Mouse (Mus musculus) hindbrain, embryonic 10.5 days (tissue): ENCODE measurements around the gene Srcin1. TPM values are rescaled to one million over a fixed set of nuclear protein-coding genes. Genes with fewer than 3 reads are reported as not detected.

Source experiments
- DNase-seq: peaks from one replicate; pipeline ENCODE4 v3.0.0-alpha.2; 2017; ENCODE audit warnings: low spot score
- H3K27ac ChIP-seq: fragments of 300-500 bp; sonication (generic); 2 replicates; pipeline ENCODE4 v1.5.1; 2016; ENCODE audit warnings: mild to moderate bottlenecking, moderate library complexity
- H3K27me3 ChIP-seq: fragments of 300-500 bp; sonication (generic); 2 replicates; pipeline ENCODE4 v1.6.1; 2016; ENCODE audit warnings: mild to moderate bottlenecking; ENCODE audit not compliant: poor library complexity, insufficient read depth, severe bottlenecking
- H3K36me3 ChIP-seq: fragments of 300-500 bp; sonication (generic); 2 replicates; pipeline ENCODE4 v1.6.1; 2016; ENCODE audit warnings: mild to moderate bottlenecking, moderate library complexity
- H3K4me1 ChIP-seq: fragments of 300-500 bp; sonication (generic); replicated peaks from 2 replicates; pipeline ENCODE4 v1.6.1; 2016; ENCODE audit warnings: mild to moderate bottlenecking
- H3K4me3 ChIP-seq: fragments of 300-500 bp; sonication (generic); 2 replicates; pipeline ENCODE4 v1.5.1; 2016; ENCODE audit warnings: mild to moderate bottlenecking, moderate library complexity
- H3K9me3 ChIP-seq: fragments of 300-500 bp; sonication (generic); 2 replicates; pipeline ENCODE4 v1.6.1; 2016; ENCODE audit warnings: mild to moderate bottlenecking, moderate library complexity
- WGBS: fragments of 180-500 bp; shearing (Covaris S2); methylation state at CpG from one replicate; pipeline ENCODE4 v1.1.7; 2016; 5-methylcytosine and 5-hydroxymethylcytosine counted together
- polyA plus RNA-seq: library from polyadenylated mRNA; unstranded; fragments of >200 nt; fragmentation: Nextera tagmentation; extraction: Ambion mirVana; gene quantifications from 2 replicates; pipeline ENCODE4 v1.2.1, GENCODE M21; 2016

Srcin1 gene
- polyA plus RNA-seq, 1 experiment from 2014 or later = 1.8 TPM

- H3K4me1 ChIP-seq = peaks cover 88% of the 10 kb centered on the region
- H3K4me3 ChIP-seq = peak overlapping the region; percentile 76
- WGBS = 2% methylated on average over 43 of the region's 43 CpGs
- peak; percentile 64 for DNase-seq
- H3K36me3 ChIP-seq = no peaks in the 10 kb centered on the region
- peaks cover 97% of the 10 kb centered on the region for H3K27me3 ChIP-seq
- peak overlapping the region; percentile 93 for H3K27ac ChIP-seq
- no peaks in the 10 kb centered on the region for H3K9me3 ChIP-seq
Measured at GRCm38 (mm10) chr11:97574551-97575051, 1.4 kb downstream of the Srcin1 start.

GRCm38 (mm10) chr11:97573891-97574550 lies 2.0 kb downstream of the Srcin1 start:
- H3K27me3 ChIP-seq = peaks cover 97% of the 10 kb centered on the region
- no peak for DNase-seq
- H3K9me3 ChIP-seq = no peaks in the 10 kb centered on the region
- WGBS = under 1% methylated on average over 27 of the region's 28 CpGs
- H3K4me1 ChIP-seq = peaks cover 88% of the 10 kb centered on the region
- H3K36me3 ChIP-seq = no peaks in the 10 kb centered on the region
- peak overlapping the region; percentile 76 for H3K4me3 ChIP-seq
- peak overlapping the region; percentile 93 for H3K27ac ChIP-seq

- Histone ChIP-seq H3K4me3 (peak overlapping the region; percentile 76), H3K27me3 (peaks cover 93% of the 10 kb centered on the region), H3K27ac (no peak overlapping the region), H3K4me1 (peaks cover 88% of the 10 kb centered on the region), H3K9me3 (no peaks in the 10 kb centered on the region), H3K36me3 (no peaks in the 10 kb centered on the region)
- no peak for DNase-seq
- WGBS = 34% methylated on average over 7 of the region's 7 CpGs
Measured at GRCm38 (mm10) chr11:97572895-97573480, 3.0 kb downstream of the Srcin1 start.

- Histone ChIP-seq H3K36me3 (no peaks in the 10 kb centered on the region), H3K9me3 (no peaks in the 10 kb centered on the region), H3K27ac (no peak overlapping the region), H3K27me3 (peaks cover 93% of the 10 kb centered on the region), H3K4me1 (peaks cover 96% of the 10 kb centered on the region), H3K4me3 (0 out of 2 replicates have a peak overlapping the region, but pooled peaks have one; percentile 12)
- DNase-seq = no peak
- 40% methylated on average over 5 of the region's 5 CpGs for WGBS
Measured at GRCm38 (mm10) chr11:97572089-97572345, 4.0 kb downstream of the Srcin1 start.

GRCm38 (mm10) chr11:97571266-97572088 lies 4.5 kb downstream of the Srcin1 start:
- peaks cover 98% of the 10 kb centered on the region for H3K4me1 ChIP-seq
- no peaks in the 10 kb centered on the region for H3K9me3 ChIP-seq
- H3K36me3 ChIP-seq = no peaks in the 10 kb centered on the region
- 17% methylated on average over 8 of the region's 8 CpGs for WGBS
- DNase-seq = no peak
- H3K27ac ChIP-seq = 0 out of 2 replicates have a peak overlapping the region, but pooled peaks have one; percentile 17
- H3K27me3 ChIP-seq = peaks cover 93% of the 10 kb centered on the region
- H3K4me3 ChIP-seq = peak overlapping the region; percentile 12; the same call in 1 of the 2 replicates

- DNase-seq = no peak
- no peaks in the 10 kb centered on the region for H3K9me3 ChIP-seq
- no peak overlapping the region for H3K27ac ChIP-seq
- H3K4me3 ChIP-seq = no peak overlapping the region
- peaks cover 98% of the 10 kb centered on the region for H3K4me1 ChIP-seq
- H3K36me3 ChIP-seq = no peaks in the 10 kb centered on the region
- 24% methylated on average over 8 of the region's 8 CpGs for WGBS
- H3K27me3 ChIP-seq = peaks cover 93% of the 10 kb centered on the region
Measured at GRCm38 (mm10) chr11:97570493-97571137, 5.4 kb downstream of the Srcin1 start.

- 43% methylated on average over 3 of the region's 3 CpGs for WGBS
- H3K9me3 ChIP-seq = no peaks in the 10 kb centered on the region
- H3K4me3 ChIP-seq = 0 out of 2 replicates have a peak overlapping the region, but pooled peaks have one; percentile 6
- H3K27me3 ChIP-seq = peaks cover 95% of the 10 kb centered on the region
- H3K4me1 ChIP-seq = peaks cover 99% of the 10 kb centered on the region
- H3K27ac ChIP-seq = 0 out of 2 replicates have a peak overlapping the region, but pooled peaks have one; percentile 8
- no peak for DNase-seq
- H3K36me3 ChIP-seq = no peaks in the 10 kb centered on the region
Measured at GRCm38 (mm10) chr11:97569806-97570205, 6.2 kb downstream of the Srcin1 start.

- WGBS = 25% methylated on average over 5 of the region's 5 CpGs
Measured at GRCm38 (mm10) chr11:97569301-97569724, 6.7 kb downstream of the Srcin1 start.

GRCm38 (mm10) chr11:97568729-97569128 lies 7.3 kb downstream of the Srcin1 start:
- 0 out of 2 replicates have a peak overlapping the region, but pooled peaks have one; percentile 16 for H3K4me3 ChIP-seq

More at GRCm38 (mm10) chr11:97569301-97569724, 6.7 kb downstream of the Srcin1 start:
- H3K27ac ChIP-seq = peak overlapping the region; percentile 53; the same call in 1 of the 2 replicates
- H3K9me3 ChIP-seq = no peaks in the 10 kb centered on the region
- H3K36me3 ChIP-seq = no peaks in the 10 kb centered on the region
- H3K4me1 ChIP-seq = peaks cover 100% of the 10 kb centered on the region
- no peak for DNase-seq
- peaks cover 95% of the 10 kb centered on the region for H3K27me3 ChIP-seq
- H3K4me3 ChIP-seq = 0 out of 2 replicates have a peak overlapping the region, but pooled peaks have one; percentile 6

GRCm38 (mm10) chr11:97567480-97567879 lies 8.5 kb downstream of the Srcin1 start:
- Histone ChIP-seq H3K9me3 (no peaks in the 10 kb centered on the region), H3K4me1 (peaks cover 100% of the 10 kb centered on the region), H3K36me3 (no peaks in the 10 kb centered on the region), H3K27ac (peak overlapping the region; percentile 42; the same call in 1 of the 2 replicates), H3K27me3 (peaks cover 95% of the 10 kb centered on the region), H3K4me3 (no peak overlapping the region)
- 7% methylated on average over 11 of the region's 11 CpGs for WGBS
- no peak for DNase-seq

More at GRCm38 (mm10) chr11:97568729-97569128, 7.3 kb downstream of the Srcin1 start:
- DNase-seq = peak; percentile 92
- H3K9me3 ChIP-seq = no peaks in the 10 kb centered on the region
- peak overlapping the region; percentile 69 for H3K27ac ChIP-seq
- peaks cover 95% of the 10 kb centered on the region for H3K27me3 ChIP-seq
- H3K4me1 ChIP-seq = peaks cover 100% of the 10 kb centered on the region
- no peaks in the 10 kb centered on the region for H3K36me3 ChIP-seq
- WGBS = 12% methylated on average over 8 of the region's 8 CpGs

GRCm38 (mm10) chr11:97566551-97566950 lies 9.4 kb downstream of the Srcin1 start:
- H3K4me1 ChIP-seq = peaks cover 98% of the 10 kb centered on the region
- no peaks in the 10 kb centered on the region for H3K9me3 ChIP-seq
- peaks cover 95% of the 10 kb centered on the region for H3K27me3 ChIP-seq
- H3K36me3 ChIP-seq = no peaks in the 10 kb centered on the region
- peak overlapping the region; percentile 42 for H3K27ac ChIP-seq
- DNase-seq = no peak
- peak overlapping the region; percentile 36 for H3K4me3 ChIP-seq
- 1% methylated on average over 13 of the region's 13 CpGs for WGBS

GRCm38 (mm10) chr11:97563730-97564129 lies 12.3 kb downstream of the Srcin1 start:
- DNase-seq = no peak
- 0 out of 2 replicates have a peak overlapping the region, but pooled peaks have one; percentile 30 for H3K27ac ChIP-seq
- no peaks in the 10 kb centered on the region for H3K9me3 ChIP-seq
- 61% methylated on average over 14 of the region's 14 CpGs for WGBS
- peaks cover 98% of the 10 kb centered on the region for H3K4me1 ChIP-seq
- no peaks in the 10 kb centered on the region for H3K36me3 ChIP-seq
- 0 out of 2 replicates have a peak overlapping the region, but pooled peaks have one; percentile 0 for H3K4me3 ChIP-seq
- peaks cover 96% of the 10 kb centered on the region for H3K27me3 ChIP-seq
